Mouse (Mus musculus) lung, postnatal 0 days (tissue): ENCODE data around the gene Olfr204. TPM values are rescaled to one million over a fixed set of nuclear protein-coding genes. Genes with fewer than 3 reads are reported as not detected.
"Not testable (repeated sequence)": the region's sequence is repeated elsewhere in the genome, so short reads cannot be mapped to it uniquely, and the experiment has no call there.

Experiments used
- ATAC-seq: fragments of 200-750 bp; cut with Nextera tagmentation; 2 replicates; pipeline ENCODE4 v1.8.0; 2017; ENCODE audit warnings: moderate library complexity
- DNase-seq: peaks from one replicate; pipeline ENCODE4 v3.0.0-alpha.2; 2016; ENCODE audit warnings: low spot score
- H3K27ac ChIP-seq: fragments of 300-500 bp; sonication (generic); 2 replicates; pipeline ENCODE4 v1.5.1; 2014; ENCODE audit warnings: antibody characterized with exemption, mild to moderate bottlenecking, low read length, mixed read lengths
- H3K27me3 ChIP-seq: fragments of 300-500 bp; sonication (generic); replicated peaks from 2 replicates; pipeline ENCODE4 v1.6.1; 2014; ENCODE audit warnings: low read length, mixed read lengths; ENCODE audit not compliant: insufficient read depth
- H3K36me3 ChIP-seq: fragments of 300-500 bp; sonication (generic); 2 replicates; pipeline ENCODE4 v1.6.1; 2014; ENCODE audit warnings: low read length, mixed read lengths; ENCODE audit not compliant: insufficient read depth
- H3K4me1 ChIP-seq: fragments of 300-500 bp; sonication (generic); 2 replicates; pipeline ENCODE4 v1.6.1; 2014; ENCODE audit warnings: antibody characterized with exemption, low read depth, low read length, mixed read lengths; ENCODE audit not compliant: insufficient read depth
- H3K4me2 ChIP-seq: fragments of 300-500 bp; sonication (generic); replicated peaks from 2 replicates; pipeline ENCODE4 v1.6.1; 2014; ENCODE audit warnings: low read depth, mild to moderate bottlenecking, low read length, moderate library complexity, mixed read lengths
- H3K4me3 ChIP-seq: fragments of 300-500 bp; sonication (generic); 2 replicates; pipeline ENCODE4 v1.5.1; 2014; ENCODE audit warnings: low read depth, low read length
- H3K9ac ChIP-seq: fragments of 300-500 bp; sonication (generic); replicated peaks from 2 replicates; pipeline ENCODE4 v1.6.1; 2014; ENCODE audit warnings: low read depth, mild to moderate bottlenecking
- H3K9me3 ChIP-seq: fragments of 300-500 bp; sonication (generic); 2 replicates; pipeline ENCODE4 v1.6.1; 2016; ENCODE audit warnings: low read length, mixed read lengths
- CTCF ChIP-seq: IDR thresholded peaks from 2 replicates; pipeline ENCODE4 v1.5.1; 2016; ENCODE audit warnings: antibody characterized with exemption, mild to moderate bottlenecking
- EP300 ChIP-seq: IDR thresholded peaks from 2 replicates; pipeline ENCODE4 v1.6.1; 2016; ENCODE audit warnings: antibody characterized with exemption, mild to moderate bottlenecking, control low read depth
- WGBS: fragments of 180-500 bp; shearing (Covaris S2); extraction: QIAGEN DNeasy Blood & Tissue Kit; methylation state at CpG from one replicate; pipeline ENCODE4 v1.1.7; 2014; 5-methylcytosine and 5-hydroxymethylcytosine counted together
- polyA plus RNA-seq: library from polyadenylated mRNA; unstranded; fragments of >200 nt; fragmentation: Nextera tagmentation; extraction: Ambion mirVana; gene quantifications from 2 replicates; pipeline ENCODE4 v1.2.1, GENCODE M21; 2015

The Olfr204 gene
- polyA plus RNA-seq, 1 experiment from 2014 or later, result not detected

DNA sequence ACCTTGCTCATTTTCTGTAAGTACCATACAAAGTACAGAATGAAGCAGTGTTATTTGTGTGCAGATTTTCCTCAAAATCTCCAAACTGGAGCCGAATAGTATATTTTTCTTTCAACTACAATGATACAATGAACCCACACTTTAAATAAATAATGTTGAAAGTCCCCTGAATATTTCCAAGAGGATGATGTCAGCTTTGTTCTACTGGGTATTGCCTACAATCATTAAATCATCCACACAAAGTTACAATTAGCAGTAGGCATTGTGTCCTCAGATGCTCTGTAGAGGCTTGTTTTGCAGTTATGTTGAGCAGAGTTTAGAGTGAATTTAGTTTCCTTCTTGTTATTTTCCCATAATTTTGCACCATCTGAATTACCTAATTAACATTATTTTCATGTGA lies 31.4 kb downstream of the Olfr204 start, which contains the start of gene Olfr202:
TSS of gene Olfr202 (minus strand) at position 101 of the 400 bp plus-strand sequence.
- Histone ChIP-seq H3K4me3 (no peak within 1 kb of the TSS), H3K9ac (no peak within 1 kb of the TSS), H3K27me3 (no peaks in the 10 kb centered on the region), H3K27ac (no peak within 1 kb of the TSS), H3K36me3 (no peaks in the 10 kb centered on the region), H3K4me1 (no peaks in the 10 kb centered on the region), H3K9me3 (no peaks in the 10 kb centered on the region), H3K4me2 (no peak within 1 kb of the TSS)
- TF ChIP-seq CTCF (no peak), EP300 (no peak)
- 66% methylated on average over 1 of the region's 1 CpGs for WGBS
- ATAC-seq (no peak), DNase-seq (no peak)

DNA sequence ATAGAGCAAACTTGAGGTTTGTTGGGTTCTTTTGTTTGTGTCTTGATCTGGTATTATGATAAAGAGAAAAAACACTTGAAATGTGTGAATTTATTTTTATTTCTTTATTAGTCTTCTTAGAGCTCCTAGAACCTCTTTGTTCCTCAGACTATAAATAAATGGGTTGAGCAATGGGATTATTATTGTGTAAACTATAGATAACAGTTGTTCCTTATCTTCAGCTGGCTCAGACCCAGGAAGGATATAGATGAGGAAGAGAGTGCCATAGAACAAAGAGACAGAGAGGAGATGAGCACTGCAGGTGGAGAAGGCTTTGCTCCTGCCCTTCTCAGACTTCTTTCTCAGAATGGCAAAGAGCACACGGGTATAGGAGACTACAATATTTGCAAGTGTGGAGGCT lies 34.6 kb downstream of the Olfr204 start:
- Histone ChIP-seq H3K9ac (no peak overlapping the region), H3K27ac (no peak overlapping the region), H3K4me1 (no peaks in the 10 kb centered on the region), H3K4me2 (no peak overlapping the region), H3K36me3 (no peaks in the 10 kb centered on the region), H3K9me3 (no peaks in the 10 kb centered on the region), H3K27me3 (no peaks in the 10 kb centered on the region), H3K4me3 (no peak overlapping the region)
- DNase-seq (no peak), ATAC-seq (no peak)
- WGBS, result 36% methylated on average over 1 of the region's 1 CpGs
- TF ChIP-seq EP300 (no peak), CTCF (no peak)

DNA sequence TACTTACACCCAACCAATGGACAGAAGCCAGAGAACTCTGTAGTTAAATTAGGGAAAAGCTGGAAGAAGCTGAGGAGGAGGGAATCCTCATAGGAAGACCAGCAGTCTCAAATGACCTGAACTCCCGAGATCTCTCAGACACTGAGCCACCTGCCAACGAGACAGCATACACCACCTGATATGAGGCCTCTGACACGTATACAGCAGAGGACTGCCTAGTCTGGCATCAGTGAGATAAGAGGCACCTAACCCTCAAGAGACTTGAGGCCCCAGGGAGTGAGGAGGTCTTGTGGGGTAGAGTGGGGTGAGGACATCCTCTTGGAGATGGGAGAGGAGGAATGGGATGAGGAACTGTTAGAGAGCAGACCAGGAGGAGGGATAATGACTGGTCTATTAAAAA lies 37.5 kb downstream of the Olfr204 start:
- no peak for ATAC-seq
- no peak overlapping the region for H3K4me2 ChIP-seq
- H3K9ac ChIP-seq, result no peak overlapping the region
- H3K4me1 ChIP-seq, result no peaks in the 10 kb centered on the region
- no peak for DNase-seq
- no peak overlapping the region for H3K27ac ChIP-seq
- no peaks in the 10 kb centered on the region for H3K27me3 ChIP-seq
- no peaks in the 10 kb centered on the region for H3K36me3 ChIP-seq
- no peak overlapping the region for H3K4me3 ChIP-seq
- H3K9me3 ChIP-seq, result no peaks in the 10 kb centered on the region
- TF ChIP-seq EP300, result no peak
- TF ChIP-seq CTCF, result no peak
- WGBS, result 58% methylated on average over 3 of the region's 3 CpGs

DNA sequence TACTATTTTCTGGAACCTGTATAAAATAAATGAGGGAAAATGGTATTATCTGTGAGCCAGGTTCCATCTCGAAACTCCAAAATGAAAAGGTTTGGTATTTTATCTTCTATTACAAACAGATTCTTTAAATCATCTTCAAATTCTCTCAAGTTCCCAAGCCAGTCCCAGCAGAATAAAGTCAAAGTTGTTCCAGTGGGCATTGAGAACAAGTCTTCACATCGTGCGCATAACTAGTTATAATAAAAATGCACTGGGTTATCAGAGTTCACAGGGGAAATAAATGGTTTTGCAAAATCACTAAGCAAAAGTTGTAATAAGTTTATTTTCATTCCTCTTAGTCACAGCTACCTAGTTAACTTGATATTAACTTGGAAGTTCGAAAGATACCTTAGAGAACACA lies 45.5 kb downstream of the Olfr204 start, which contains the start of gene Olfr201:
TSS of gene Olfr201 (minus strand) at position 101 of the 400 bp plus-strand sequence.
- H3K4me2 ChIP-seq, H3K27me3 ChIP-seq, H3K4me3 ChIP-seq, H3K4me1 ChIP-seq, H3K9me3 ChIP-seq, ATAC-seq, H3K36me3 ChIP-seq, H3K9ac ChIP-seq, DNase-seq, H3K27ac ChIP-seq: not testable (repeated sequence)
- 83% methylated on average over 4 of the region's 4 CpGs for WGBS

DNA sequence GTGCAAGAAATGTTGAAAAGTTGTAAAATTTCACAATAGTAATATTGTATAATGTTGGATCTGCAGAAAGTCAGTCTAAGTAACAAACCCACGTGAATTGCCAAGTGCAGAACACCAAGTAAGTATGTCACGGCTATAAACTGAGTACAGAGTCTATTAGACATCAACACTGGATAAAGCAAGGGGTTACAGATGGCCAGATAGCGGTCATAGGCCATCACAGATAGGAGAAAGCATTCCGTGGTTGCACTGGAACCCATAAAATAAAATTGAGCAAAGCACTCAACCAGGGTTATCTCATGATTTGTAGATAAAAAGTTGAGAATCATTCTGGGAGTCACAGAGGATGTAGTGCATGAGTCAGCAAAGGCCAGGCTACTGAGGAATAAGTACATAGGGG lies 49.0 kb downstream of the Olfr204 start:
- DNase-seq, H3K4me2 ChIP-seq, H3K4me3 ChIP-seq, H3K9ac ChIP-seq, H3K9me3 ChIP-seq, ATAC-seq, H3K36me3 ChIP-seq, H3K27me3 ChIP-seq, H3K4me1 ChIP-seq, H3K27ac ChIP-seq: not testable (repeated sequence)
- 66% methylated on average over 4 of the region's 4 CpGs for WGBS

Other genes starting within 250 kb of the Olfr204 start
- gene Olfr190, start 240.2 kb downstream of the Olfr204 start, polyA plus RNA-seq, result not detected in 2 replicates
- gene Olfr191, start 228.4 kb downstream of the Olfr204 start, polyA plus RNA-seq, result not detected in 2 replicates
- not detected in 2 replicates for gene Olfr193, start 206.4 kb downstream of the Olfr204 start, polyA plus RNA-seq
- gene Olfr194, start 197.2 kb downstream of the Olfr204 start, polyA plus RNA-seq, result not detected in 2 replicates
- gene Olfr195, start 171.2 kb downstream of the Olfr204 start, polyA plus RNA-seq, result not detected in 2 replicates
- not detected in 2 replicates for gene Olfr196, start 147.8 kb downstream of the Olfr204 start, polyA plus RNA-seq
- gene Olfr198, start 114.7 kb downstream of the Olfr204 start, polyA plus RNA-seq, result not detected in 2 replicates
- not detected in 2 replicates for gene Olfr199, start 98.5 kb downstream of the Olfr204 start, polyA plus RNA-seq
- gene Olfr201, start 45.6 kb downstream of the Olfr204 start, polyA plus RNA-seq, result not detected in 2 replicates
- gene Olfr202, start 31.5 kb downstream of the Olfr204 start, polyA plus RNA-seq, result not detected in 2 replicates
- not detected in 2 replicates for gene Olfr203, start 19.4 kb downstream of the Olfr204 start, polyA plus RNA-seq
- gene Olfr205, start 12.9 kb upstream of the Olfr204 start, polyA plus RNA-seq, result not detected in 2 replicates
- gene Olfr206, start 31.0 kb upstream of the Olfr204 start, polyA plus RNA-seq, result not detected in 2 replicates
- not detected in 2 replicates for gene Olfr209, start 45.7 kb upstream of the Olfr204 start, polyA plus RNA-seq
- not detected in 2 replicates for gene Gabrr3, start 89.1 kb upstream of the Olfr204 start, polyA plus RNA-seq
- gene Riox2, start 153.5 kb upstream of the Olfr204 start, polyA plus RNA-seq, result 11.0 and 13.0 TPM in 2 replicates